ENCODE assay signal across 8 mouse cellular contexts in genomic region chr9:61947402-61948346, GRCm38 (mm10). TPM values are rescaled to one million over a fixed set of nuclear protein-coding genes. Genes with fewer than 3 reads are reported as not detected.
DNase-seq lines count a peak whose midpoint lies in the region; ATAC-seq and TF ChIP-seq lines count a peak whose summit lies in the region.

No protein-coding gene starts in this region.

- intact Hi-C loops in heart, postnatal 14 days (cut with DNase I) = loop anchor here (2.0 to 5.0 kb wide), 4 partner anchors 17 to 295 kb away; no protein-coding TSS in a partner anchor

- H3K79me2 ChIP-seq in MEL (ENCODE audit: control insufficient read depth, insufficient read depth, low read length, poor library complexity) = peaks cover 14% of the 10 kb centered on the region

- peak overlapping the region; percentile 42 to 67; a peak in 3 of 4 replicates for H3K4me3 ChIP-seq in MEL (ENCODE audit: control insufficient read depth in 1 of 2, insufficient read depth in 1 of 2, low read depth in 2 of 2, low read length in 2 of 2)
- H3K4me3 ChIP-seq in forebrain, embryonic 13.5 days = peak overlapping the region; percentile 87
- peak overlapping the region; percentile 90 for H3K4me3 ChIP-seq in lung, embryonic 14.5 days (ENCODE audit: low read depth, low read length)
- H3K4me3 ChIP-seq in olfactory bulb, adult 2 months (ENCODE audit: insufficient read depth, low read depth, low read length) = peak overlapping the region; percentile 33

- no peaks in the 10 kb centered on the region for H3K9me3 ChIP-seq in MEL (replicated peaks; ENCODE audit: insufficient read depth, low read length)
- no peaks in the 10 kb centered on the region for H3K9me3 ChIP-seq in forebrain, embryonic 13.5 days (replicated peaks)
- H3K9me3 ChIP-seq in lung, embryonic 14.5 days (ENCODE audit: low read depth, low read length) = no peaks in the 10 kb centered on the region

- H3K27me3 ChIP-seq in MEL (ENCODE audit: control insufficient read depth in 1 of 2, insufficient read depth in 2 of 2, low read length in 2 of 2) = no peaks in the 10 kb centered on the region
- no peaks in the 10 kb centered on the region for H3K27me3 ChIP-seq in forebrain, embryonic 13.5 days
- no peaks in the 10 kb centered on the region for H3K27me3 ChIP-seq in lung, embryonic 14.5 days (ENCODE audit: insufficient read depth, low read length)

- peak; percentile 80 for ATAC-seq in cerebellum, adult (ENCODE audit: insufficient number of reproducible peaks, low FRiP score, low TSS enrichment)
- ATAC-seq in forebrain, embryonic 13.5 days = peak; percentile 87
- peak; percentile 73 for ATAC-seq in lung, embryonic 14.5 days (ENCODE audit: insufficient read depth)

- peak; percentile 79 for TF ChIP-seq RAD21 in MEL (IDR thresholded peaks at IDR 0.05; ENCODE audit: low read depth, low read length)

- 7% methylated on average over 24 of the region's 24 CpGs for WGBS in forebrain, embryonic 13.5 days
- 3% methylated on average over 24 of the region's 24 CpGs for WGBS in large intestine, adult 2 months
- 5% methylated on average over 24 of the region's 24 CpGs for WGBS in lung, embryonic 14.5 days
- WGBS in olfactory bulb, adult 2 months = 7% methylated on average over 24 of the region's 24 CpGs

- H3K4me1 ChIP-seq in MEL (ENCODE audit: control insufficient read depth in 1 of 2, insufficient read depth in 2 of 2, low read length in 2 of 2) = peaks cover 0 to 9% of the 10 kb centered on the region in 2 experiments; a peak in 3 of 4 replicates
- H3K4me1 ChIP-seq in forebrain, embryonic 13.5 days = peaks cover 30% of the 10 kb centered on the region
- H3K4me1 ChIP-seq in lung, embryonic 14.5 days (ENCODE audit: insufficient read depth) = 0 out of 2 replicates have a peak, but pooled peaks cover 3% of the 10 kb centered on the region
- peaks cover 7% of the 10 kb centered on the region; the same call in 1 of the 2 replicates for H3K4me1 ChIP-seq in olfactory bulb, adult 2 months (ENCODE audit: control insufficient read depth, insufficient read depth, low read length)

- H3K27ac ChIP-seq in MEL (ENCODE audit: control insufficient read depth, low read depth, low read length) = no peak overlapping the region
- peak overlapping the region; percentile 35; the same call in 1 of the 2 replicates for H3K27ac ChIP-seq in forebrain, embryonic 13.5 days
- H3K27ac ChIP-seq in lung, embryonic 14.5 days (ENCODE audit: low read depth) = 0 out of 2 replicates have a peak overlapping the region, but pooled peaks have one; percentile 90
- no peak overlapping the region for H3K27ac ChIP-seq in olfactory bulb, adult 2 months (ENCODE audit: insufficient read depth, low read depth, low read length)

- peak overlapping the region; percentile 92 for H3K4me2 ChIP-seq in forebrain, embryonic 13.5 days
- H3K4me2 ChIP-seq in lung, embryonic 14.5 days = peak overlapping the region; percentile 72

- no peak for TF ChIP-seq POLR2A in MEL (IDR thresholded peaks at IDR 0.05; ENCODE audit: control insufficient read depth in 1 of 2, insufficient read depth in 1 of 2, low read depth in 1 of 2, low read length in 2 of 2, poor library complexity in 1 of 2)
- TF ChIP-seq POLR2A in olfactory bulb, adult 2 months (IDR thresholded peaks at IDR 0.05; ENCODE audit: insufficient read depth, low read depth, low read length) = no peak

- DNase-seq in MEL (ENCODE audit: low read depth, low spot score) = peak; percentile 90
- DNase-seq in heart, postnatal 14 days = peak; percentile 79 to 83
- DNase-seq in large intestine, adult 2 months (ENCODE audit: low read depth, low spot score) = peak; percentile 80
- peak; percentile 98 for DNase-seq in lung, embryonic 14.5 days
- peak; percentile 88 for DNase-seq in thymus, postnatal 0 days (ENCODE audit: low spot score)

- H3K9ac ChIP-seq in MEL (ENCODE audit: control insufficient read depth, low read depth, low read length, poor library complexity, severe bottlenecking) = peak overlapping the region; percentile 53; the same call in 1 of the 2 replicates
- H3K9ac ChIP-seq in forebrain, embryonic 13.5 days = peak overlapping the region; percentile 69
- H3K9ac ChIP-seq in lung, embryonic 14.5 days = peak overlapping the region; percentile 77

- H3K36me3 ChIP-seq in MEL (ENCODE audit: control insufficient read depth in 1 of 2, insufficient read depth in 2 of 2, low read length in 2 of 2) = peaks cover 4 to 22% of the 10 kb centered on the region in 2 experiments
- H3K36me3 ChIP-seq in forebrain, embryonic 13.5 days (ENCODE audit: poor library complexity, severe bottlenecking) = peaks cover 2% of the 10 kb centered on the region; the same call in 1 of the 2 replicates
- peaks cover 19% of the 10 kb centered on the region for H3K36me3 ChIP-seq in lung, embryonic 14.5 days (ENCODE audit: insufficient read depth)

- peak; percentile 78 to 94 (median 92) for TF ChIP-seq CTCF in MEL (IDR thresholded peaks at IDR 0.05 in 2 of 3, conservative IDR thresholded peaks at IDR 0.05 in 1 of 3; ENCODE audit: control insufficient read depth in 1 of 3, insufficient read depth in 1 of 3, low read depth in 2 of 3, low read length in 3 of 3, poor library complexity in 1 of 3, severe bottlenecking in 1 of 3)
- peak; percentile 96 for TF ChIP-seq CTCF in lung, embryonic 14.5 days (IDR thresholded peaks at IDR 0.05; ENCODE audit: low read depth)
- TF ChIP-seq CTCF in olfactory bulb, adult 2 months (IDR thresholded peaks at IDR 0.05; ENCODE audit: insufficient read depth, low read depth, low read length) = peak; percentile 82

- TF ChIP-seq EP300 in MEL (IDR thresholded peaks at IDR 0.05; ENCODE audit: low read depth in 1 of 2, low read length in 2 of 2) = no peak

TF ChIP-seq in MEL, 35 proteins besides CTCF, POLR2A, EP300 and RAD21:
- TF ChIP-seq SMC3 (IDR thresholded peaks at IDR 0.05; ENCODE audit: low read depth, low read length) (peak; percentile 72), TBP (IDR thresholded peaks at IDR 0.05; ENCODE audit: low read depth, low read length) (no peak), MYC (IDR thresholded peaks at IDR 0.05; ENCODE audit: low read depth, low read length) (peak; percentile 44; the same call in 1 of the 2 replicates), NRF1 (IDR thresholded peaks at IDR 0.05; ENCODE audit: insufficient read depth, low read depth, low read length, poor library complexity, severe bottlenecking) (no peak), USF1 (IDR thresholded peaks at IDR 0.05; ENCODE audit: low read depth, low read length) (no peak), MAX (IDR thresholded peaks at IDR 0.05; ENCODE audit: low read length) (peak; percentile 45; the same call in 1 of the 2 replicates), RCOR1 (IDR thresholded peaks at IDR 0.05; ENCODE audit: low read depth, low read length) (no peak), GATA1 (IDR thresholded peaks at IDR 0.05; ENCODE audit: low read depth, low read length) (no peak), MXI1 (IDR thresholded peaks at IDR 0.05; ENCODE audit: low read depth, low read length) (peak; percentile 61; the same call in 1 of the 2 replicates), JUND (IDR thresholded peaks at IDR 0.05; ENCODE audit: low read depth, low read length) (0 out of 2 replicates have a peak, but pooled peaks have one; percentile 0), TAL1 (IDR thresholded peaks at IDR 0.05; ENCODE audit: low read length) (no peak), ZC3H11A (IDR thresholded peaks at IDR 0.05; ENCODE audit: low read depth, low read length) (peak; percentile 58; the same call in 1 of the 2 replicates)

RNA-seq across cellular contexts. Expression of gene Kif23, which starts 1.1 kb away (rescaled TPM):
- 37.5 and 54.3 TPM in 2 replicates for total RNA-seq in MEL (2012; rRNA removed)
- 100 to 1,000 TPM in 1 of 2 experiments, not detected in 1; 100 TPM for polyA plus RNA-seq in MEL (2012; ENCODE audit: insufficient read depth in 1 of 2, insufficient read length in 2 of 2, low read depth in 1 of 2, low replicate concordance in 2 of 2, missing spikeins in 1 of 2)
- 72.7 and 85.0 TPM in 2 replicates for polyA plus RNA-seq in forebrain, embryonic 13.5 days (2015; fragmentation: Nextera tagmentation; extraction: Ambion mirVana)
- 10 to 100 TPM in 1 of 2 experiments, 1 to 10 TPM in 1; 10.0 to 12.2 TPM for total RNA-seq in heart, postnatal 14 days (2021)
- polyA plus RNA-seq in large intestine, adult 2 months (2012; rRNA removed) = 12.9 and 15.4 TPM in 2 replicates
- 157 and 164 TPM in 2 replicates for polyA plus RNA-seq in lung, embryonic 14.5 days (2014; fragmentation: Nextera tagmentation; extraction: Ambion mirVana)
- polyA plus RNA-seq in olfactory bulb, adult 2 months (2012; ENCODE audit: insufficient read depth, insufficient read length, low replicate concordance, missing spikeins) = not detected in 2 replicates
- polyA plus RNA-seq in thymus, postnatal 0 days (2015; fragmentation: Nextera tagmentation; extraction: Ambion mirVana) = 106 and 107 TPM in 2 replicates

RNA-seq across cellular contexts. Expression of gene Rplp1, which starts 33.3 kb away (rescaled TPM):
- 13,843 and 15,045 TPM in 2 replicates for total RNA-seq in MEL (2012; rRNA removed)
- 1,000 to 10,000 TPM in 1 of 2 experiments, not detected in 1; 9,058 TPM for polyA plus RNA-seq in MEL (2012; ENCODE audit: insufficient read depth in 1 of 2, insufficient read length in 2 of 2, low read depth in 1 of 2, low replicate concordance in 2 of 2, missing spikeins in 1 of 2)
- polyA plus RNA-seq in forebrain, embryonic 13.5 days (2015; fragmentation: Nextera tagmentation; extraction: Ambion mirVana) = 981 and 1,035 TPM in 2 replicates
- total RNA-seq in heart, postnatal 14 days (2021) = 1,000 to 10,000 TPM; 1,416 to 1,506 TPM
- 6,643 and 7,469 TPM in 2 replicates for polyA plus RNA-seq in large intestine, adult 2 months (2012; rRNA removed)
- polyA plus RNA-seq in lung, embryonic 14.5 days (2014; fragmentation: Nextera tagmentation; extraction: Ambion mirVana) = 1,598 and 1,617 TPM in 2 replicates
- 1,116 TPM in 1 of 2 replicates, not detected in the other for polyA plus RNA-seq in olfactory bulb, adult 2 months (2012; ENCODE audit: insufficient read depth, insufficient read length, low replicate concordance, missing spikeins)
- 2,029 and 2,097 TPM in 2 replicates for polyA plus RNA-seq in thymus, postnatal 0 days (2015; fragmentation: Nextera tagmentation; extraction: Ambion mirVana)

Comparison
In these comparisons a context has a peak if more than half of its experiments do, and no peak if none do; other contexts are left out.
1. H3K27ac ChIP-seq: peak in forebrain, embryonic 13.5 days (single experiment) and lung, embryonic 14.5 days (single experiment); none in MEL (single experiment) and olfactory bulb, adult 2 months (single experiment).
2. H3K4me3 ChIP-seq: peak in every context shown above with its lines; median percentile 90 in lung, embryonic 14.5 days; 87 in forebrain, embryonic 13.5 days; 54 in MEL; 33 in olfactory bulb, adult 2 months.
3. Peak in every context shown above with its lines, with median percentiles within 50 percentile points of each other: DNase-seq, H3K9ac ChIP-seq, CTCF ChIP-seq and ATAC-seq.